ENCODE assay signal across 8 mouse cellular contexts in the genomic region with DNA sequence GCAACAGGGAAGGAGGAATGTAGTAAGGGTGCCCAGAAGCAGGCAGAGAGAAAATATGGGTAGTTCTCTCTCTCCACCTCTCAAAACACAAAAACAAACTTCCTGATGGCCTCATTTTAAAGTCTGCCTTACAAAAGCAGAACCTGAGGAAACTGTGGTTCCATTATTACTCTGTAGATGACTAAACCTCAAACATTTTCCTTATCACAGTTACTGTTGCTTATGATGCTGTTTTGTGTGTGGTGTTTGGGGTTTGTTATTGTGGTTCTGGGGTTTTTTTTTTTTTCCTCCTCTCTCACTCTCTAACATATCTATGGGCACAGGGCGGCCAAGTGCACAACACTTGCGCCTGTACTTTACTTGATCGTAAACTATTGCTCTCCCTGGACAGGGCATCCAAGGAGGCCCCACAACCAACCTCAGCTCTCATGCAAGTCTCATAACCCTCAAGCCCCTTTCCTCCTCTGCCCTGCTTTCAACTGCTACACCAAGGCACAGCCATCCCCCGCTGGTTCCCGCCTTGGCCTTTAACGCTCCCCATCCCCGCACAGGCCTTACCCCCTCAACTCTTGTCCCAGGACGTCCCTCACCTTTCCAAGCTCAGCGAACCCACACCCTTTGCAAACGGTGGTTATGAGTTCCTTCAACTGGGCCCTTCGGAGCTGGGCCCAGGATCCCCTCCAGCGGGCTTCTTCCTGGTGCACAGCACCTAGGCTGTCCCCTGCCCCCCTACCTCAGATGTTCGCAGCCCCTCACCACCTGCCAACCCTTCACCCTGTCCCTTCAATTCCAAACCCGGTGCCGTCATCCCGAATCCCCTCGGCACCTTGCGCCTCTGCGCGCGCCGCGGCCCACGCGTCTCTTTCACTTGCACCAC. TPM values are rescaled to one million over a fixed set of nuclear protein-coding genes. Genes with fewer than 3 reads are reported as not detected.
A peak's percentile ranks its signal among the peaks of the same experiment; 100 is the strongest.
DNase-seq lines count a peak whose midpoint lies in the region; ATAC-seq and TF ChIP-seq lines count a peak whose summit lies in the region.

No protein-coding gene starts in this region.

- no peaks in the 10 kb centered on the region for H3K9me3 ChIP-seq in heart, embryonic 10.5 days
- H3K9me3 ChIP-seq in E14TG2a.4 (ENCODE audit: low read length): no peaks in the 10 kb centered on the region
- no peaks in the 10 kb centered on the region for H3K9me3 ChIP-seq in embryonic facial prominence, embryonic 15.5 days (replicated peaks)
- no peaks in the 10 kb centered on the region for H3K9me3 ChIP-seq in limb, embryonic 12.5 days

- peaks cover 4% of the 10 kb centered on the region; the same call in 1 of the 2 replicates for H3K36me3 ChIP-seq in heart, embryonic 10.5 days
- peaks cover 30% of the 10 kb centered on the region for H3K36me3 ChIP-seq in E14TG2a.4 (ENCODE audit: insufficient read depth, low read length)
- H3K36me3 ChIP-seq in embryonic facial prominence, embryonic 15.5 days: no peaks in the 10 kb centered on the region
- no peaks in the 10 kb centered on the region; the same call in 1 of the 2 replicates for H3K36me3 ChIP-seq in limb, embryonic 12.5 days

- peak overlapping the region; percentile 79 for H3K9ac ChIP-seq in embryonic facial prominence, embryonic 15.5 days
- peak overlapping the region; percentile 84 for H3K9ac ChIP-seq in limb, embryonic 12.5 days (replicated peaks)

- peak overlapping the region; percentile 74 for H3K4me2 ChIP-seq in embryonic facial prominence, embryonic 15.5 days (replicated peaks)
- H3K4me2 ChIP-seq in limb, embryonic 12.5 days: peak overlapping the region; percentile 75

- H3K27me3 ChIP-seq in heart, embryonic 10.5 days (ENCODE audit: insufficient read depth, poor library complexity, severe bottlenecking): no peaks in the 10 kb centered on the region
- H3K27me3 ChIP-seq in E14TG2a.4 (ENCODE audit: insufficient read depth, low read length): no peaks in the 10 kb centered on the region
- H3K27me3 ChIP-seq in embryonic facial prominence, embryonic 15.5 days: no peaks in the 10 kb centered on the region
- no peaks in the 10 kb centered on the region for H3K27me3 ChIP-seq in limb, embryonic 12.5 days

- H3K4me1 ChIP-seq in heart, embryonic 10.5 days: peaks cover 9% of the 10 kb centered on the region
- peaks cover 48% of the 10 kb centered on the region for H3K4me1 ChIP-seq in E14TG2a.4 (replicated peaks; ENCODE audit: low read depth, low read length)
- peaks cover 6% of the 10 kb centered on the region; the same call in 1 of the 2 replicates for H3K4me1 ChIP-seq in embryonic facial prominence, embryonic 15.5 days
- peaks cover 9% of the 10 kb centered on the region for H3K4me1 ChIP-seq in limb, embryonic 12.5 days (replicated peaks)

- 1% methylated on average over 25 of the region's 25 CpGs for WGBS in heart, embryonic 10.5 days
- WGBS in embryonic facial prominence, embryonic 15.5 days: 1% methylated on average over 25 of the region's 25 CpGs
- 3% methylated on average over 25 of the region's 25 CpGs for WGBS in limb, embryonic 12.5 days

- no peak for DNase-seq in heart, embryonic 10.5 days (ENCODE audit: low spot score)
- DNase-seq in heart, adult 11 months: no peak
- DNase-seq in gastrocnemius, postnatal 25 days: no peak
- no peak for DNase-seq in testis, postnatal 10 days (ENCODE audit: low spot score)

- H3K4me3 ChIP-seq in heart, embryonic 10.5 days: peak overlapping the region; percentile 95
- H3K4me3 ChIP-seq in E14TG2a.4 (replicated peaks; ENCODE audit: low read length): peak overlapping the region; percentile 95
- H3K4me3 ChIP-seq in embryonic facial prominence, embryonic 15.5 days (replicated peaks): peak overlapping the region; percentile 80
- peak overlapping the region; percentile 80 for H3K4me3 ChIP-seq in limb, embryonic 12.5 days (replicated peaks)

- ATAC-seq in embryonic facial prominence, embryonic 15.5 days (ENCODE audit: insufficient number of reproducible peaks, low FRiP score, low TSS enrichment, low read depth): 0 out of 2 replicates have a peak, but pooled peaks have one; percentile 0
- peak; percentile 50; the same call in 1 of the 2 replicates for ATAC-seq in limb, embryonic 12.5 days (ENCODE audit: insufficient number of reproducible peaks, insufficient read depth, low FRiP score, low TSS enrichment, low read depth)
- ATAC-seq in monocyte, adult 5-6 weeks (replicated peaks; ENCODE audit: insufficient number of reproducible peaks, low FRiP score, low TSS enrichment, poor library complexity, severe bottlenecking): peak; percentile 38

- no peak for TF ChIP-seq CTCF in E14TG2a.4 (conservative IDR thresholded peaks at IDR 0.05; ENCODE audit: low read length)

- H3K27ac ChIP-seq in heart, embryonic 10.5 days: peak overlapping the region; percentile 93
- peak overlapping the region; percentile 63 for H3K27ac ChIP-seq in embryonic facial prominence, embryonic 15.5 days (replicated peaks)
- peak overlapping the region; percentile 66 for H3K27ac ChIP-seq in limb, embryonic 12.5 days

RNA-seq across cellular contexts. Expression of gene Fam160a2, which starts 0.6 kb away (rescaled TPM):
- polyA plus RNA-seq in heart, embryonic 10.5 days (2016; fragmentation: Nextera tagmentation; extraction: Ambion mirVana): 37.6 and 44.4 TPM in 2 replicates
- polyA plus RNA-seq in embryonic facial prominence, embryonic 15.5 days (2015; fragmentation: Nextera tagmentation; extraction: Ambion mirVana): 41.3 and 44.0 TPM in 2 replicates
- polyA plus RNA-seq in limb, embryonic 12.5 days (2016; fragmentation: Nextera tagmentation; extraction: Ambion mirVana): 45.5 and 47.8 TPM in 2 replicates
- total RNA-seq in monocyte, adult 5-6 weeks (2017): 11.8 to 20.1 TPM (median 19.5 TPM) in 3 replicates
- total RNA-seq in gastrocnemius, postnatal 25 days (2021): 10 to 100 TPM; 12.5 to 12.9 TPM

RNA-seq across cellular contexts. Expression of gene Cnga4, which starts 5.1 kb away (rescaled TPM):
- not detected in 2 replicates for polyA plus RNA-seq in heart, embryonic 10.5 days (2016; fragmentation: Nextera tagmentation; extraction: Ambion mirVana)
- 0.51 and 0.87 TPM in 2 replicates for polyA plus RNA-seq in embryonic facial prominence, embryonic 15.5 days (2015; fragmentation: Nextera tagmentation; extraction: Ambion mirVana)
- not detected in 2 replicates for polyA plus RNA-seq in limb, embryonic 12.5 days (2016; fragmentation: Nextera tagmentation; extraction: Ambion mirVana)
- total RNA-seq in monocyte, adult 5-6 weeks (2017): not detected in 3 replicates
- total RNA-seq in gastrocnemius, postnatal 25 days (2021): not detected

RNA-seq across cellular contexts. Expression of gene Gm5901, which starts 24.5 kb away (rescaled TPM):
- not detected in 2 replicates for polyA plus RNA-seq in heart, embryonic 10.5 days (2016; fragmentation: Nextera tagmentation; extraction: Ambion mirVana)
- not detected in 2 replicates for polyA plus RNA-seq in embryonic facial prominence, embryonic 15.5 days (2015; fragmentation: Nextera tagmentation; extraction: Ambion mirVana)
- polyA plus RNA-seq in limb, embryonic 12.5 days (2016; fragmentation: Nextera tagmentation; extraction: Ambion mirVana): not detected in 2 replicates
- total RNA-seq in monocyte, adult 5-6 weeks (2017): not detected in 3 replicates
- not detected for total RNA-seq in gastrocnemius, postnatal 25 days (2021)

RNA-seq across cellular contexts. Expression of gene Cckbr, which starts 26.2 kb away (rescaled TPM):
- 0.09 and 0.31 TPM in 2 replicates for polyA plus RNA-seq in heart, embryonic 10.5 days (2016; fragmentation: Nextera tagmentation; extraction: Ambion mirVana)
- polyA plus RNA-seq in embryonic facial prominence, embryonic 15.5 days (2015; fragmentation: Nextera tagmentation; extraction: Ambion mirVana): 0.48 and 0.49 TPM in 2 replicates
- not detected in 2 replicates for polyA plus RNA-seq in limb, embryonic 12.5 days (2016; fragmentation: Nextera tagmentation; extraction: Ambion mirVana)
- not detected in 3 replicates for total RNA-seq in monocyte, adult 5-6 weeks (2017)
- total RNA-seq in gastrocnemius, postnatal 25 days (2021): not detected

RNA-seq across cellular contexts. Expression of gene Olfr692, which starts 31.3 kb away (rescaled TPM):
- not detected in 2 replicates for polyA plus RNA-seq in heart, embryonic 10.5 days (2016; fragmentation: Nextera tagmentation; extraction: Ambion mirVana)
- 0.33 and 0.39 TPM in 2 replicates for polyA plus RNA-seq in embryonic facial prominence, embryonic 15.5 days (2015; fragmentation: Nextera tagmentation; extraction: Ambion mirVana)
- polyA plus RNA-seq in limb, embryonic 12.5 days (2016; fragmentation: Nextera tagmentation; extraction: Ambion mirVana): not detected in 2 replicates
- total RNA-seq in monocyte, adult 5-6 weeks (2017): not detected in 3 replicates
- not detected for total RNA-seq in gastrocnemius, postnatal 25 days (2021)

Comparison
In these comparisons a context has a peak if more than half of its experiments do, and no peak if none do; other contexts are left out.
1. ATAC-seq: peak in every context shown above with its lines; median percentile 50 in limb, embryonic 12.5 days; 38 in monocyte, adult 5-6 weeks; 0 in embryonic facial prominence, embryonic 15.5 days.